Mouse (Mus musculus) megakaryocyte, embryonic 14.5 days (primary cell): Measurements from ENCODE around the gene Saal1.

Source experiments
- FLI1 ChIP-seq: IDR thresholded peaks from 2 replicates; pipeline ENCODE4 v1.6.1; 2012; ENCODE audit warnings: low read length, inconsistent platforms, mixed read lengths
- GATA1 ChIP-seq: IDR thresholded peaks from 3 replicates; pipeline ENCODE4 v1.6.1; 2012; ENCODE audit warnings: mixed read lengths, low read length, inconsistent platforms, borderline replicate concordance

- no peak for TF ChIP-seq GATA1
- no peak for TF ChIP-seq FLI1
These were observed 23.7 kb downstream of the Saal1 start for GRCm38 (mm10) chr7:46686827-46687226.
